Mouse (Mus musculus) stomach, postnatal 0 days (tissue): ENCODE measurements around the gene Kif21b. TPM values are rescaled to one million over a fixed set of nuclear protein-coding genes. Genes with fewer than 3 reads are reported as not detected.

Experiments
- ATAC-seq: fragments of 200-750 bp; cut with Nextera tagmentation; 2 replicates; pipeline ENCODE4 v1.8.0; 2017; ENCODE audit not compliant: low FRiP score, low TSS enrichment
- DNase-seq: peaks from one replicate; pipeline ENCODE4 v3.0.0-alpha.2; 2016; ENCODE audit warnings: low spot score
- H3K27ac ChIP-seq: fragments of 300-500 bp; sonication (generic); replicated peaks from 2 replicates; pipeline ENCODE4 v1.5.1; 2014; ENCODE audit warnings: mild to moderate bottlenecking, control low read depth
- H3K27me3 ChIP-seq: fragments of 300-500 bp; sonication (generic); 2 replicates; pipeline ENCODE4 v1.6.1; 2014; ENCODE audit warnings: low read length; ENCODE audit not compliant: control insufficient read depth, insufficient read depth
- H3K36me3 ChIP-seq: fragments of 300-500 bp; sonication (generic); 2 replicates; pipeline ENCODE4 v1.6.1; 2014; ENCODE audit warnings: low read length, mixed read lengths; ENCODE audit not compliant: control insufficient read depth, insufficient read depth
- H3K4me1 ChIP-seq: fragments of 300-500 bp; sonication (generic); replicated peaks from 2 replicates; pipeline ENCODE4 v1.6.1; 2014; ENCODE audit warnings: antibody characterized with exemption; ENCODE audit not compliant: control insufficient read depth, insufficient read depth
- H3K4me2 ChIP-seq: fragments of 300-500 bp; sonication (generic); replicated peaks from 2 replicates; pipeline ENCODE4 v1.6.1; 2014; ENCODE audit warnings: low read depth, mild to moderate bottlenecking, control low read depth, moderate library complexity
- H3K4me3 ChIP-seq: fragments of 300-500 bp; sonication (generic); 2 replicates; pipeline ENCODE4 v1.5.1; 2014; ENCODE audit warnings: low read depth, low read length, control low read depth
- H3K9ac ChIP-seq: fragments of 300-500 bp; sonication (generic); 2 replicates; pipeline ENCODE4 v1.6.1; 2014; ENCODE audit warnings: mild to moderate bottlenecking, low read length, control low read depth, mixed read lengths
- H3K9me3 ChIP-seq: fragments of 300-500 bp; sonication (generic); 2 replicates; pipeline ENCODE4 v1.6.1; 2016; ENCODE audit warnings: low read length; ENCODE audit not compliant: control insufficient read depth
- CTCF ChIP-seq: IDR thresholded peaks from 2 replicates; pipeline ENCODE4 v1.5.1; 2016; ENCODE audit warnings: antibody characterized with exemption, low read depth, mild to moderate bottlenecking, moderate library complexity
- EP300 ChIP-seq: optimal IDR thresholded peaks from 2 replicates; pipeline ENCODE3; 2016; ENCODE audit warnings: antibody characterized with exemption
- WGBS: fragments of 180-500 bp; shearing (Covaris S2); extraction: QIAGEN DNeasy Blood & Tissue Kit; methylation state at CpG from one replicate; pipeline ENCODE4 v1.1.7; 2014; 5-methylcytosine and 5-hydroxymethylcytosine counted together
- polyA plus RNA-seq: library from polyadenylated mRNA; unstranded; fragments of >200 nt; fragmentation: Nextera tagmentation; extraction: Ambion mirVana; gene quantifications from 2 replicates; pipeline ENCODE4 v1.2.1, GENCODE M21; 2015

The Kif21b gene
- polyA plus RNA-seq, 1 experiment from 2014 or later: 0.29 TPM

GRCm38 (mm10) chr1:136135777-136136444 lies 4.7 kb downstream of the Kif21b start:
- peaks cover 13% of the 10 kb centered on the region for H3K4me1 ChIP-seq
- H3K9ac ChIP-seq: no peak overlapping the region

GRCm38 (mm10) chr1:136136547-136136946 lies 5.4 kb downstream of the Kif21b start:
- H3K4me2 ChIP-seq: no peak overlapping the region
- H3K9ac ChIP-seq: no peak overlapping the region
- no peaks in the 10 kb centered on the region for H3K36me3 ChIP-seq
- no peaks in the 10 kb centered on the region for H3K27me3 ChIP-seq
- TF ChIP-seq EP300: no peak
- no peak for TF ChIP-seq CTCF
- DNase-seq: no peak
- no peak for ATAC-seq
- H3K4me3 ChIP-seq: no peak overlapping the region
- 58% methylated on average over 4 of the region's 4 CpGs for WGBS
- H3K27ac ChIP-seq: 0 out of 2 replicates have a peak overlapping the region, but pooled peaks have one; percentile 24
- peaks cover 12% of the 10 kb centered on the region for H3K4me1 ChIP-seq
- H3K9me3 ChIP-seq: no peaks in the 10 kb centered on the region

More at GRCm38 (mm10) chr1:136135777-136136444, 4.7 kb downstream of the Kif21b start:
- Histone ChIP-seq H3K36me3 (no peaks in the 10 kb centered on the region), H3K4me2 (no peak overlapping the region), H3K4me3 (no peak overlapping the region), H3K9me3 (no peaks in the 10 kb centered on the region), H3K27me3 (no peaks in the 10 kb centered on the region), H3K27ac (peak overlapping the region; percentile 20; the same call in 1 of the 2 replicates)
- TF ChIP-seq CTCF (no peak), EP300 (no peak)
- no peak for DNase-seq
- WGBS: 80% methylated on average over 6 of the region's 6 CpGs
- no peak for ATAC-seq

GRCm38 (mm10) chr1:136137071-136137531 lies 5.9 kb downstream of the Kif21b start:
- no peak overlapping the region for H3K9ac ChIP-seq
- no peak overlapping the region for H3K4me3 ChIP-seq
- peak; percentile 40 for ATAC-seq
- no peak for DNase-seq
- H3K4me2 ChIP-seq: no peak overlapping the region
- H3K4me1 ChIP-seq: peaks cover 11% of the 10 kb centered on the region
- H3K9me3 ChIP-seq: no peaks in the 10 kb centered on the region
- TF ChIP-seq CTCF (no peak), EP300 (no peak)
- peak overlapping the region; percentile 70 for H3K27ac ChIP-seq
- H3K36me3 ChIP-seq: no peaks in the 10 kb centered on the region
- H3K27me3 ChIP-seq: no peaks in the 10 kb centered on the region
- WGBS: 43% methylated on average over 7 of the region's 7 CpGs

- no peaks in the 10 kb centered on the region for H3K9me3 ChIP-seq
- no peak overlapping the region for H3K4me2 ChIP-seq
- WGBS: 3% methylated on average over 4 of the region's 4 CpGs
- H3K9ac ChIP-seq: no peak overlapping the region
- DNase-seq (peak; percentile 81), ATAC-seq (0 out of 2 replicates have a peak, but pooled peaks have one; percentile 7)
- no peaks in the 10 kb centered on the region for H3K36me3 ChIP-seq
- no peak overlapping the region for H3K4me3 ChIP-seq
- no peak for TF ChIP-seq CTCF
- TF ChIP-seq EP300: no peak
- peaks cover 11% of the 10 kb centered on the region for H3K4me1 ChIP-seq
- peak overlapping the region; percentile 70 for H3K27ac ChIP-seq
- H3K27me3 ChIP-seq: no peaks in the 10 kb centered on the region
These were observed 6.4 kb downstream of the Kif21b start for GRCm38 (mm10) chr1:136137575-136137974.

GRCm38 (mm10) chr1:136138191-136138830 lies 7.1 kb downstream of the Kif21b start:
- 55% methylated on average over 10 of the region's 10 CpGs for WGBS
- ATAC-seq (no peak), DNase-seq (no peak)
- Histone ChIP-seq H3K4me2 (no peak overlapping the region), H3K27me3 (no peaks in the 10 kb centered on the region), H3K4me1 (peaks cover 11% of the 10 kb centered on the region), H3K4me3 (no peak overlapping the region), H3K9me3 (no peaks in the 10 kb centered on the region), H3K9ac (no peak overlapping the region), H3K36me3 (no peaks in the 10 kb centered on the region), H3K27ac (peak overlapping the region; percentile 70; the same call in 1 of the 2 replicates)
- TF ChIP-seq EP300 (no peak), CTCF (no peak)
